Mouse (Mus musculus): ENCODE data around the gene Lrch1. TPM values are rescaled to one million over a fixed set of nuclear protein-coding genes. Genes with fewer than 3 reads are reported as not detected.

Gene Lrch1
- polyA plus RNA-seq, 1 experiment from 2014 or later: 10.1 TPM

DNA sequence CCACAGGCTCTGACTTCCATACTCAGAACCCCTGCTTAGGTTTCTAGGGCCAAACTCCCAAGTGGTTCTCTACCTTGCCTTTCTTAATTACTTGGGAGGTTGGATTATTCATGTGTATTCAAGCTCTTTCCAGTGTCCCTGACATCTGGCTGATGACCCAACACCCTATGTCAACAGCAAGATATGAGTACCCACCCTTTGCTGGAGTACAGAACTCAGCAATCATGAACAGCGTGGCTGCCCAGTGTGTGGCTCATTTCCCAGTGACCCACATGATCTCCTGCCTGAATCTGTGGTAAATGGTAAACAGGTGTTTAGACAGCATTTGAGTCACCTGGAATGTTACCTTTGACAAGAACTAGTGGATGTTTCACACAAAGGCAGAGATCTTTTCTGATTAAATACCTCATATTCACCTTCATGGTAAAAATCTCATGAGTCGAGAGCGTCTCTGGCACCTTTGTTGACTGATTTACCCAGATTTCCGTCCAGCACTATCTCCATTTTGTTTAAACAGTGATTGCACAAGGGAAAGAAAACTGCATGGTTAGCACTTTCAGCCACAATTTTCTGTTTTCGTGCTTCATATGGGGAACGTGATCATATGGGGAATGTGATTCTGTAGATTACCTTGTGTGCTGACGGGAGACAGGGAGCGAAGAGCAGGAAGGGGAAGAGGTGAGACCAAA lies 15.2 kb upstream of the Lrch1 start:
- no peak overlapping the region for H3K27ac ChIP-seq (replicated peaks; ENCODE audit: low read depth, low read length)
- WGBS: 70% methylated on average over 8 of the region's 8 CpGs
- H3K9me3 ChIP-seq (replicated peaks; ENCODE audit: control insufficient read depth, low read length): no peaks in the 10 kb centered on the region
- H3K27me3 ChIP-seq (ENCODE audit: control insufficient read depth, insufficient read depth, low read length): no peaks in the 10 kb centered on the region
- H3K36me3 ChIP-seq (replicated peaks; ENCODE audit: control insufficient read depth, insufficient read depth, low read depth, low read length): no peaks in the 10 kb centered on the region
- DNase-seq (ENCODE audit: low spot score): peak; percentile 11
- H3K9ac ChIP-seq (replicated peaks; ENCODE audit: low read length): no peak overlapping the region
- no peak overlapping the region for H3K4me2 ChIP-seq (ENCODE audit: low read depth, low read length)
- ATAC-seq (replicated peaks; ENCODE audit: insufficient number of reproducible peaks, low FRiP score, low TSS enrichment, low read depth): no peak
- H3K4me3 ChIP-seq (ENCODE audit: low read depth, low read length): no peak overlapping the region
- no peaks in the 10 kb centered on the region for H3K4me1 ChIP-seq (ENCODE audit: control insufficient read depth, insufficient read depth, low read length)

DNA sequence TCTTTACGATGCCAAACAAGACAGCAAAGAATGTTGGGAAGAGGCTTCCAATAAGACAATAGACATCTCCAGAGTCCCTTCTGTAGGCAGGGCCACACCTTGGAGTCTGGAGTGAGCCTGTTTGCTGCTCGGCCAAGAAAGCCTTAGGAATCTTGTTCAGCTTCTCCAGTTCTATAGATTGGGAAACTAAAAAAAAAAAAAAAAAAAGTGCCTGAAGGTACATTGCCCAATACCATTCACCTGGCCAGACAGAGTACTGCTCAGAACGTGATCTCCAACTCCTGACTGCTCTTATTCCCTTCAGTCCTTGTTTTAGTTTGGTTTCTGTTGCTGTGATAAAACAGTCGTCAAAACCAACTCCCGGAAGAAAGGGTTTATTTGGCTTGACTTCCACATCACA lies 12.9 kb upstream of the Lrch1 start:
- Histone ChIP-seq H3K36me3 (replicated peaks; ENCODE audit: control insufficient read depth, insufficient read depth, low read depth, low read length) (no peaks in the 10 kb centered on the region), H3K9ac (replicated peaks; ENCODE audit: low read length) (no peak overlapping the region), H3K4me2 (ENCODE audit: low read depth, low read length) (no peak overlapping the region), H3K27ac (replicated peaks; ENCODE audit: low read depth, low read length) (no peak overlapping the region), H3K4me3 (ENCODE audit: low read depth, low read length) (no peak overlapping the region), H3K9me3 (replicated peaks; ENCODE audit: control insufficient read depth, low read length) (no peaks in the 10 kb centered on the region), H3K4me1 (ENCODE audit: control insufficient read depth, insufficient read depth, low read length) (no peaks in the 10 kb centered on the region), H3K27me3 (ENCODE audit: control insufficient read depth, insufficient read depth, low read length) (no peaks in the 10 kb centered on the region)
- no peak for DNase-seq (ENCODE audit: low spot score)
- no peak for ATAC-seq (replicated peaks; ENCODE audit: insufficient number of reproducible peaks, low FRiP score, low TSS enrichment, low read depth)
- WGBS: 83% methylated on average over 5 of the region's 5 CpGs

DNA sequence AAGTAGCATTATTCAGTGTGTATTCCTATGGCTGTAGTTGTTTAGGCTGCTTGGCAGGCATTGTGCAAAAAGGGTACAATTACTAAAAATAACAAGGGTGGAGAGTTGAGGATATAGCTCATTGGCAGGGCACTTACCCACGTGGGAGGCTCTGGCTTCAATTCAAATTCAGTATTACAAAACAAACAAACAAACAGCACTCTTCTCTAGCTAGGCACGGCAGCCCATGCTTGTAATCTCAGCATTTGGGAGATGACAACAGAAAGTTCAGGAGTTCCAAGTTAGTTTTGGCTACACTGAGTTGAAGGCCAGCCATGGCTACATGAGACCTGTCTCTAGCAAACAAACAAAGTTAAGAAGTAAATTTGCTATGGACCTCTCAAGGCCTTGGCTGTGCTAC lies 9.0 kb upstream of the Lrch1 start:
- Histone ChIP-seq H3K27me3 (ENCODE audit: control insufficient read depth, insufficient read depth, low read length) (no peaks in the 10 kb centered on the region), H3K27ac (replicated peaks; ENCODE audit: low read depth, low read length) (no peak overlapping the region), H3K4me1 (ENCODE audit: control insufficient read depth, insufficient read depth, low read length) (no peaks in the 10 kb centered on the region), H3K4me2 (ENCODE audit: low read depth, low read length) (no peak overlapping the region), H3K9me3 (replicated peaks; ENCODE audit: control insufficient read depth, low read length) (no peaks in the 10 kb centered on the region), H3K9ac (replicated peaks; ENCODE audit: low read length) (no peak overlapping the region), H3K36me3 (replicated peaks; ENCODE audit: control insufficient read depth, insufficient read depth, low read depth, low read length) (no peaks in the 10 kb centered on the region), H3K4me3 (ENCODE audit: low read depth, low read length) (no peak overlapping the region)
- WGBS: 42% methylated on average over 2 of the region's 2 CpGs
- no peak for ATAC-seq (replicated peaks; ENCODE audit: insufficient number of reproducible peaks, low FRiP score, low TSS enrichment, low read depth)
- DNase-seq (ENCODE audit: low spot score): no peak

DNA sequence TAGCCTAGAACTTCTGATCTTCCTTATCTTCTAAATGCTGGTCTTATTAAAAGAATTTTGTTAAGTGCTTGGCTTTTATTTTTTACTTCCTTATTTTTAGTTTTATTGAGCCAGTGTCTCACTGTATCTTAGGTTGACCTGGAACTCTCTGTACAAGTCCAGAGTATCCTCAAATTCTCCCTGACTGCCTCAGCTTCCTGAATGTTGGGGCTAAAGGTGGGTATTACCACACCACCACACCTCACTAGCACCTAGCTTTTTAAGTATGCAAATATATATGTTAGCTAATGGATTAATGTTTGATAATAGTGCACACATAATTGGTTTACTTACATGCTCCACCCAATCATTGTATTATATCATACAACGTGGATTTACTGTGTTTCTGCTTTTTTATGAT lies 8.6 kb upstream of the Lrch1 start:
- H3K36me3 ChIP-seq (replicated peaks; ENCODE audit: control insufficient read depth, insufficient read depth, low read depth, low read length): no peaks in the 10 kb centered on the region
- H3K9me3 ChIP-seq (replicated peaks; ENCODE audit: control insufficient read depth, low read length): no peaks in the 10 kb centered on the region
- ATAC-seq (replicated peaks; ENCODE audit: insufficient number of reproducible peaks, low FRiP score, low TSS enrichment, low read depth) (no peak), DNase-seq (ENCODE audit: low spot score) (no peak)
- H3K4me1 ChIP-seq (ENCODE audit: control insufficient read depth, insufficient read depth, low read length): no peaks in the 10 kb centered on the region
- WGBS: 81% methylated on average over 1 of the region's 1 CpGs
- no peak overlapping the region for H3K4me2 ChIP-seq (ENCODE audit: low read depth, low read length)
- H3K4me3 ChIP-seq (ENCODE audit: low read depth, low read length): no peak overlapping the region
- H3K9ac ChIP-seq (replicated peaks; ENCODE audit: low read length): no peak overlapping the region
- H3K27me3 ChIP-seq (ENCODE audit: control insufficient read depth, insufficient read depth, low read length): no peaks in the 10 kb centered on the region
- H3K27ac ChIP-seq (replicated peaks; ENCODE audit: low read depth, low read length): no peak overlapping the region

DNA sequence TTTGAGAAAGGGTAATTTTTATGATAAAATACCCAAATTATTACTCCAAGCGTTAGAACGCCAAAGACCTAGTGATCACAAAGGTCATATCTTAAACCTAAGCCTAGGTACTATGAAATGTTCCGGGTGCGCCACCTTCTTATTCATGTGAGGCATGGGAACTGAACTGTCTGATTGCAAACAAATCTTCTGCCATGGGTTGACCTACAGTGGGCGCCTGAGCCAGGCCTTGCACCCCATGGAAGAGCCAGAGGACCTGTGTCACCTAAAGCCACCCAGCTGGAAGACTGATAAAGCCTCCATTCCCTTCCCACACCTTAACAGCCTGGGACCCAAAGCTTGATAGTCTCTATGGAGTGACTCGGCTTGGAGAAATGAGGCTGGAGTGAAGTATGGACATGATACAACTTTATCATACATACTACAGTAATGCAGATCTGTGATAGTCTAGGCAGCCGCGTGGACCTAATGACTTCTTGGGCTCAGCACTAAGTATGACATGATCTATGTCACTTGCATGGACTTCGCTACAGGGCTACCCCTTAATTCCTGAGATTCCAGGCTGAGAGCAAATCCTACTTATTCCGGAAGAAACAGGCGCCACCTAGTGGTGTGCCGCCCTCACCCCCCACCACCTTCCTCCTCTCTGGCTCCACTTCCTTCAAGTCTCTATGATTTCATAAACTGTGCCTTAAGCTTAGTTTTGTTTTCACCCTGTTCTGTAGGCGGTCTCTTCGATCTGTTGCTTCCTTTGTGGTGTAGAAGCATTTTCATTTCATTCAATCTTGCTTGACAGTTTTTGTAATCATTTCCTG lies 957 bp upstream of the Lrch1 start:
- Histone ChIP-seq H3K4me1 (ENCODE audit: control insufficient read depth, insufficient read depth, low read length) (0 out of 2 replicates have a peak, but pooled peaks cover 2% of the 10 kb centered on the region), H3K4me2 (ENCODE audit: low read depth, low read length) (no peak overlapping the region), H3K4me3 (ENCODE audit: low read depth, low read length) (no peak overlapping the region; the same call in 1 of the 2 replicates), H3K9ac (replicated peaks; ENCODE audit: low read length) (no peak overlapping the region), H3K9me3 (replicated peaks; ENCODE audit: control insufficient read depth, low read length) (no peaks in the 10 kb centered on the region), H3K27me3 (ENCODE audit: control insufficient read depth, insufficient read depth, low read length) (no peaks in the 10 kb centered on the region), H3K27ac (replicated peaks; ENCODE audit: low read depth, low read length) (no peak overlapping the region), H3K36me3 (replicated peaks; ENCODE audit: control insufficient read depth, insufficient read depth, low read depth, low read length) (no peaks in the 10 kb centered on the region)
- ATAC-seq (replicated peaks; ENCODE audit: insufficient number of reproducible peaks, low FRiP score, low TSS enrichment, low read depth) (0 out of 2 replicates have a peak, but pooled peaks have one; percentile 16), DNase-seq (ENCODE audit: low spot score) (peak; percentile 74)
- WGBS: 52% methylated on average over 14 of the region's 14 CpGs

DNA sequence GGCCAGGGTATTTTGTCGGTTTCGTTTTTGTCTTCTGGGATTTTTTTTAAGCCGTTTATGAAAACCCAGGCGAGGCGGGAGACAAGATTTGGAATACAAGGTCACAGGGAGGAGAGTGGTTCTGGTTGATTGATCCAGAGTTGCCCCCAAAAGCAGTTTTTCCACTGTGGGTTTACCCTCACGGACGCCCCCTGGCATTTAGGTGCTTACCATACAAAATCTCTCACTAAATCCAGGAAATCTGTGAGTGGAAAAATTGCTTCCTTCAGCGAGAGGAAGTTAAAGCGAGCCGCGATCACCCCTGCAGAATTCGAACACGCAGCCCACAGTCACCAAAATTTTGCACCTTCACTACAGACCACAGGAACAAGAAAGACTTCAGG lies 329 bp upstream of the Lrch1 start:
- WGBS: 31% methylated on average over 13 of the region's 13 CpGs
- H3K27ac ChIP-seq (replicated peaks; ENCODE audit: low read depth, low read length): no peak overlapping the region
- ATAC-seq (replicated peaks; ENCODE audit: insufficient number of reproducible peaks, low FRiP score, low TSS enrichment, low read depth) (no peak), DNase-seq (ENCODE audit: low spot score) (no peak)
- no peaks in the 10 kb centered on the region for H3K27me3 ChIP-seq (ENCODE audit: control insufficient read depth, insufficient read depth, low read length)
- H3K36me3 ChIP-seq (replicated peaks; ENCODE audit: control insufficient read depth, insufficient read depth, low read depth, low read length): no peaks in the 10 kb centered on the region
- H3K4me2 ChIP-seq (ENCODE audit: low read depth, low read length): peak overlapping the region; percentile 85
- H3K9me3 ChIP-seq (replicated peaks; ENCODE audit: control insufficient read depth, low read length): no peaks in the 10 kb centered on the region
- peak overlapping the region; percentile 90 for H3K4me3 ChIP-seq (ENCODE audit: low read depth, low read length)
- peak overlapping the region; percentile 87 for H3K9ac ChIP-seq (replicated peaks; ENCODE audit: low read length)
- 0 out of 2 replicates have a peak, but pooled peaks cover 2% of the 10 kb centered on the region for H3K4me1 ChIP-seq (ENCODE audit: control insufficient read depth, insufficient read depth, low read length)

DNA sequence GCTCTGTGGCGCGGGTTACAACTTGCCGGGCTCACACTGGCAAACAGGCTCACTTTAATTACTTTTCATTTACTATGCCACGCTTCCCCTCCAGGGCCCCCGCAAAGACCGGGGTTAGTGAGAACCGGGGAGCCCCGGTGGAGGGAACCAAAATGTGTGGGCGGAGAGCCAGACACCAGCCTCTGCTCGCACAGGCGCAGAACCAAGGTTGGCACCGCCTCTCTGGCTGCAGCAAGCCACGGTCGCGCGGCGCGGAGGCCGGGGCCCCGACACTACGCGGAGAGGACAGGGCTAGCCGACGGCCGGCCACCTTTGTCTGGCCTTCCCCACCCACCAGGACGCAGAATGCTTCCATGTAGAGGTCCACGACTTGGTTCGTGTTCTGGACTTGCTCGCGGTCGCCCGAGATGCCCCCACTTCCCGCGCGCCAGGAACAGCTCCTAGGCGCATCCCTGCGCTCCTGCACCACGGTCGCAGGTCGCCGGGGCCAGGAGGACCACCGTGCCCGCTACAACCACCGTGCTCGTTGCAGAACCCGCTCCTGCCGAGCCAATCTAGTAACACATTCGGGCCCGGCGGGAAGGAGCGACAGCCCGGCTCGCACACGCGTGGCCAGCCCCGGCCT lies 813 bp downstream of the Lrch1 start:
- under 1% methylated on average over 56 of the region's 56 CpGs for WGBS
- Histone ChIP-seq H3K4me3 (ENCODE audit: low read depth, low read length) (peak overlapping the region; percentile 90), H3K27me3 (ENCODE audit: control insufficient read depth, insufficient read depth, low read length) (no peaks in the 10 kb centered on the region), H3K36me3 (replicated peaks; ENCODE audit: control insufficient read depth, insufficient read depth, low read depth, low read length) (no peaks in the 10 kb centered on the region), H3K9ac (replicated peaks; ENCODE audit: low read length) (peak overlapping the region; percentile 87), H3K27ac (replicated peaks; ENCODE audit: low read depth, low read length) (peak overlapping the region; percentile 65; the same call in 1 of the 2 replicates), H3K4me2 (ENCODE audit: low read depth, low read length) (peak overlapping the region; percentile 85), H3K9me3 (replicated peaks; ENCODE audit: control insufficient read depth, low read length) (no peaks in the 10 kb centered on the region), H3K4me1 (ENCODE audit: control insufficient read depth, insufficient read depth, low read length) (0 out of 2 replicates have a peak, but pooled peaks cover 2% of the 10 kb centered on the region)
- DNase-seq (ENCODE audit: low spot score): peak; percentile 67
- ATAC-seq (replicated peaks; ENCODE audit: insufficient number of reproducible peaks, low FRiP score, low TSS enrichment, low read depth): peak; percentile 75
